In the genomic region with DNA sequence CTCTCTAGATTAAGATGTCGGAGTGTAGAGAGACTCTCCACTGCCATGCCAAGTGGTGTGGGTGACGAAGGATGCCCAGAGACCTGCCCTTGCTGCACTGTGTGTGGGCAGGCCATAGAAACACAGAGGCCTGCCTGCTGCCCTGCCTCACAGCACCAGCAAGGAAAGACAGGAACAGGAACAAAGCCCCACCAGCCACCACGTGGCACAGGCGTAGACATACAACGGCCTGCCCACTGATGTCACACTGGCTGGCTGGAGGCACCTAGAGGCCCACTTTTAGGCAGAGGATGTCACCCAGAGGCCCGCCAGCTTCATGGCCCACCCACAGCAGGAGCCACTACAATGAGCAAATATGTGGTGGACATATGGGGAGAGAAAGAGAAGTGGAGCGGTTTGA, we compare ENCODE assay signal across 22 mouse cellular contexts. TPM values are rescaled to one million over a fixed set of nuclear protein-coding genes. Genes with fewer than 3 reads are reported as not detected.
DNase-seq lines count a peak whose midpoint lies in the region; ATAC-seq and TF ChIP-seq lines count a peak whose summit lies in the region.
"Had no signal": no experiment of that assay in that cellular context is flagged by ENCODE, and none has a peak within 500 bp of the region (broad histone marks: within the 10 kb centered on the region; RNA-seq: fewer than 3 reads in every experiment).

No protein-coding gene starts in this region.

- in situ Hi-C loops in CH12.LX (cut with MboI; ENCODE audit: low pct_ligation_motif_present, low pct_unique_long_range_greater_than_20kb, low sequenced_read_pairs): no loop called here

- H3K9ac ChIP-seq in CH12.LX (ENCODE audit: insufficient read depth, low read depth): no peak overlapping the region
- H3K9ac ChIP-seq: embryonic facial prominence, embryonic 13.5 days; forebrain, embryonic 12.5 days; heart, embryonic 13.5 days; hindbrain, embryonic 12.5 days had no signal

- TF ChIP-seq RAD21 in CH12.LX (IDR thresholded peaks at IDR 0.05; ENCODE audit: low read depth, low read length): no peak

- dilution Hi-C loops in CH12.LX (cut with MboI; ENCODE audit: extremely low pct_ligation_motif_present, extremely low pct_unique_long_range_greater_than_20kb, low sequenced_read_pairs): no loop called here

- H3K4me1 ChIP-seq in heart, embryonic 10.5 days: peaks cover 15% of the 10 kb centered on the region
- H3K4me1 ChIP-seq in CH12.LX (ENCODE audit: control insufficient read depth in 1 of 2, insufficient read depth in 2 of 2): peaks cover 0 to 5% of the 10 kb centered on the region in 2 experiments; a peak in 2 of 4 replicates
- H3K4me1 ChIP-seq: embryonic facial prominence, embryonic 13.5 days; forebrain, embryonic 12.5 days had no signal

- 78% methylated on average over 7 of the region's 7 CpGs for WGBS in heart, embryonic 10.5 days

- no peaks in the 10 kb centered on the region for H3K36me3 ChIP-seq in heart, embryonic 10.5 days
- no peaks in the 10 kb centered on the region for H3K36me3 ChIP-seq in CH12.LX (replicated peaks in 1 of 2; ENCODE audit: control insufficient read depth in 1 of 2, insufficient read depth in 1 of 2, low read length in 1 of 2)
- H3K36me3 ChIP-seq: embryonic facial prominence, embryonic 13.5 days; forebrain, embryonic 12.5 days; G1E; heart, embryonic 13.5 days; hindbrain, embryonic 12.5 days had no signal

- H3K9me3 ChIP-seq in heart, embryonic 10.5 days: no peaks in the 10 kb centered on the region; the same call in 1 of the 2 replicates
- peaks cover 2% of the 10 kb centered on the region for H3K9me3 ChIP-seq in CH12.LX (replicated peaks; ENCODE audit: low read length)
- H3K9me3 ChIP-seq: forebrain, embryonic 12.5 days; hindbrain, embryonic 12.5 days had no signal

- no peaks in the 10 kb centered on the region for H3K27me3 ChIP-seq in heart, embryonic 10.5 days (ENCODE audit: insufficient read depth, poor library complexity, severe bottlenecking)
- H3K27me3 ChIP-seq in CH12.LX (replicated peaks): no peaks in the 10 kb centered on the region
- H3K27me3 ChIP-seq: embryonic facial prominence, embryonic 13.5 days; forebrain, embryonic 12.5 days; hindbrain, embryonic 12.5 days had no signal

- H3K79me2 ChIP-seq in CH12.LX (replicated peaks; ENCODE audit: control insufficient read depth, extremely low read depth, insufficient read depth, poor library complexity, severe bottlenecking): no peaks in the 10 kb centered on the region

- TF ChIP-seq CTCF in CH12.LX (conservative IDR thresholded peaks at IDR 0.05 in 1 of 2, IDR thresholded peaks at IDR 0.05 in 1 of 2; ENCODE audit: low read depth in 2 of 2, low read length in 2 of 2): no peak

- TF ChIP-seq POLR2A in CH12.LX (IDR thresholded peaks at IDR 0.05; ENCODE audit: low read depth, low read length): no peak

- TF ChIP-seq EP300 in CH12.LX (IDR thresholded peaks at IDR 0.05; ENCODE audit: low read length): no peak

- no peak overlapping the region for H3K4me3 ChIP-seq in heart, embryonic 10.5 days
- H3K4me3 ChIP-seq in CH12.LX (replicated peaks in 1 of 3; ENCODE audit: low read depth in 2 of 3, low read length in 2 of 3, poor library complexity in 1 of 3): no peak overlapping the region
- H3K4me3 ChIP-seq: embryonic facial prominence, embryonic 13.5 days; forebrain, embryonic 12.5 days; heart, adult 2 months; heart, embryonic 13.5 days; hindbrain, embryonic 12.5 days had no signal

- ATAC-seq in granulocyte monocyte progenitor cell, adult 5-6 weeks (replicated peaks; ENCODE audit: poor library complexity, severe bottlenecking): peak; percentile 82
- ATAC-seq in neutrophil, adult 5-6 weeks (ENCODE audit: extremely low read depth, insufficient number of reproducible peaks, low FRiP score, poor library complexity, severe bottlenecking): 0 out of 2 replicates have a peak, but pooled peaks have one; percentile 5
- ATAC-seq: forebrain, embryonic 16.5 days; hindbrain, postnatal 0 days had no signal

- no peak overlapping the region for H3K4me2 ChIP-seq in CH12.LX (ENCODE audit: insufficient read depth, low read depth, poor library complexity, severe bottlenecking)
- H3K4me2 ChIP-seq: embryonic facial prominence, embryonic 13.5 days; forebrain, embryonic 12.5 days; heart, embryonic 13.5 days; hindbrain, embryonic 12.5 days had no signal

- peak; percentile 58 for DNase-seq in heart, adult 11 months
- DNase-seq in heart, embryonic 10.5 days (ENCODE audit: low spot score): no peak
- peak; percentile 8 for DNase-seq in CH12.LX (ENCODE audit: extremely low read depth)
- no peak for DNase-seq in adrenal gland, adult 8-10 months
- DNase-seq in heart, adult 18-20 months: no peak
- no peak for DNase-seq in B cell, adult 2 months
- DNase-seq: adrenal gland, postnatal 10 days; cerebellum, adult 11 months; cerebellum, adult 8-10 months; cerebellum, postnatal 25 days; gastrocnemius, postnatal 10 days; heart, adult 2 months; heart, postnatal 36 days had no signal

- H3K27ac ChIP-seq in heart, embryonic 10.5 days: no peak overlapping the region
- no peak overlapping the region for H3K27ac ChIP-seq in CH12.LX (ENCODE audit: insufficient read depth, low read depth)
- H3K27ac ChIP-seq: embryonic facial prominence, embryonic 13.5 days; forebrain, embryonic 12.5 days; heart, adult 2 months; heart, embryonic 13.5 days; hindbrain, embryonic 12.5 days; hindbrain, postnatal 0 days had no signal

TF ChIP-seq in CH12.LX, 34 proteins besides CTCF, POLR2A, EP300 and RAD21:
- TF ChIP-seq KAT2A (IDR thresholded peaks at IDR 0.05; ENCODE audit: insufficient replicate concordance, low read length) (no peak), MAX (IDR thresholded peaks at IDR 0.05; ENCODE audit: low read length) (peak; percentile 18; the same call in 1 of the 2 replicates)

RNA-seq across cellular contexts. Expression of a gene that starts 21.2 kb away (rescaled TPM):
- polyA plus RNA-seq in heart, embryonic 10.5 days (2016; fragmentation: Nextera tagmentation; extraction: Ambion mirVana): 1.1 and 1.3 TPM in 2 replicates
- total RNA-seq in CH12.LX (2012; rRNA removed) (0.72 and 0.84 TPM in 2 replicates), CH12.LX (2014; rRNA removed) (0.50 and 1.0 TPM in 2 replicates)
- polyA plus RNA-seq in CH12.LX (2012; ENCODE audit: insufficient read length, low read depth): 4.5 and 5.8 TPM in 2 replicates
- total RNA-seq in granulocyte monocyte progenitor cell, adult 5-6 weeks (2014; fragmentation: Nextera tagmentation): 3.4 and 3.5 TPM in 2 replicates
- not detected in 2 replicates for total RNA-seq in granulocyte monocyte progenitor cell, adult 5-6 weeks (2017)
- total RNA-seq in neutrophil, adult 5-6 weeks (2017): not detected in 2 replicates
- total RNA-seq in adrenal gland, adult 8-10 months (2022): 1 to 10 TPM; 1.2 to 2.2 (median 1.7) TPM
- under 1 TPM; 0.47 to 0.87 TPM for total RNA-seq in heart, adult 18-20 months (2021)

RNA-seq across cellular contexts. Expression of a gene that starts 21.3 kb away (rescaled TPM):
- 139 and 334 TPM in 2 replicates for polyA plus RNA-seq in heart, embryonic 10.5 days (2016; fragmentation: Nextera tagmentation; extraction: Ambion mirVana)
- total RNA-seq in CH12.LX (2012; rRNA removed) (19.0 and 28.2 TPM in 2 replicates), CH12.LX (2014; rRNA removed) (41.3 and 52.2 TPM in 2 replicates)
- 319 and 373 TPM in 2 replicates for polyA plus RNA-seq in CH12.LX (2012; ENCODE audit: insufficient read length, low read depth)
- 367 and 418 TPM in 2 replicates for total RNA-seq in granulocyte monocyte progenitor cell, adult 5-6 weeks (2014; fragmentation: Nextera tagmentation)
- total RNA-seq in granulocyte monocyte progenitor cell, adult 5-6 weeks (2017): 145 and 149 TPM in 2 replicates
- 104 TPM in 2 replicates for total RNA-seq in neutrophil, adult 5-6 weeks (2017)
- total RNA-seq in adrenal gland, adult 8-10 months (2022): 100 to 1,000 TPM in 3 of 4 experiments, 10 to 100 TPM in 1; 72.1 to 188 (median 154) TPM
- 10 to 100 TPM; 86.2 to 86.6 TPM for total RNA-seq in heart, adult 18-20 months (2021)

RNA-seq across cellular contexts. Expression of a gene that starts 39.4 kb away (rescaled TPM):
- polyA plus RNA-seq in heart, embryonic 10.5 days (2016; fragmentation: Nextera tagmentation; extraction: Ambion mirVana): 116 and 157 TPM in 2 replicates
- 75.6 and 97.6 TPM in 2 replicates for total RNA-seq in CH12.LX (2012; rRNA removed)
- total RNA-seq in CH12.LX (2014; rRNA removed): 165 and 211 TPM in 2 replicates
- 207 and 256 TPM in 2 replicates for polyA plus RNA-seq in CH12.LX (2012; ENCODE audit: insufficient read length, low read depth)
- total RNA-seq in granulocyte monocyte progenitor cell, adult 5-6 weeks (2014; fragmentation: Nextera tagmentation): 237 and 261 TPM in 2 replicates
- 423 and 495 TPM in 2 replicates for total RNA-seq in granulocyte monocyte progenitor cell, adult 5-6 weeks (2017)
- 459 and 480 TPM in 2 replicates for total RNA-seq in neutrophil, adult 5-6 weeks (2017)
- 100 to 1,000 TPM in 3 of 4 experiments, 10 to 100 TPM in 1; 73.6 to 207 (median 150) TPM for total RNA-seq in adrenal gland, adult 8-10 months (2022)
- 10 to 100 TPM; 57.6 to 65.2 TPM for total RNA-seq in heart, adult 18-20 months (2021)

RNA-seq across cellular contexts. Expression of a gene that starts 39.7 kb away (rescaled TPM):
- 34.1 and 46.5 TPM in 2 replicates for polyA plus RNA-seq in heart, embryonic 10.5 days (2016; fragmentation: Nextera tagmentation; extraction: Ambion mirVana)
- total RNA-seq in CH12.LX (2012; rRNA removed) (50.4 and 64.9 TPM in 2 replicates), CH12.LX (2014; rRNA removed) (67.3 and 70.9 TPM in 2 replicates)
- 47.4 and 52.4 TPM in 2 replicates for polyA plus RNA-seq in CH12.LX (2012; ENCODE audit: insufficient read length, low read depth)
- 37.1 and 58.1 TPM in 2 replicates for total RNA-seq in granulocyte monocyte progenitor cell, adult 5-6 weeks (2014; fragmentation: Nextera tagmentation)
- total RNA-seq in granulocyte monocyte progenitor cell, adult 5-6 weeks (2017): 41.8 and 51.7 TPM in 2 replicates
- 11.8 and 19.0 TPM in 2 replicates for total RNA-seq in neutrophil, adult 5-6 weeks (2017)
- 10 to 100 TPM; 38.5 to 54.6 (median 41.4) TPM for total RNA-seq in adrenal gland, adult 8-10 months (2022)
- total RNA-seq in heart, adult 18-20 months (2021): 1 to 10 TPM; 7.1 to 8.3 TPM

Comparison
In these comparisons a context has a peak if more than half of its experiments do, and no peak if none do; other contexts are left out.
1. DNase-seq: peak in heart, adult 11 months (single experiment) and CH12.LX (single experiment); none in heart, embryonic 10.5 days (single experiment), adrenal gland, adult 8-10 months (single experiment), heart, adult 18-20 months (0 of 2) and B cell, adult 2 months (0 of 2).